Mouse (Mus musculus): ENCODE measurements around the gene Srd5a3. TPM values are rescaled to one million over a fixed set of nuclear protein-coding genes. Genes with fewer than 3 reads are reported as not detected.
"Not testable (repeated sequence)": the region's sequence is repeated elsewhere in the genome, so short reads cannot be mapped to it uniquely, and the experiment has no call there.

Srd5a3 gene
- 20.2 and 24.4 TPM in 2 replicates for polyA plus RNA-seq (2015; fragmentation: Nextera tagmentation; extraction: Ambion mirVana)

DNA sequence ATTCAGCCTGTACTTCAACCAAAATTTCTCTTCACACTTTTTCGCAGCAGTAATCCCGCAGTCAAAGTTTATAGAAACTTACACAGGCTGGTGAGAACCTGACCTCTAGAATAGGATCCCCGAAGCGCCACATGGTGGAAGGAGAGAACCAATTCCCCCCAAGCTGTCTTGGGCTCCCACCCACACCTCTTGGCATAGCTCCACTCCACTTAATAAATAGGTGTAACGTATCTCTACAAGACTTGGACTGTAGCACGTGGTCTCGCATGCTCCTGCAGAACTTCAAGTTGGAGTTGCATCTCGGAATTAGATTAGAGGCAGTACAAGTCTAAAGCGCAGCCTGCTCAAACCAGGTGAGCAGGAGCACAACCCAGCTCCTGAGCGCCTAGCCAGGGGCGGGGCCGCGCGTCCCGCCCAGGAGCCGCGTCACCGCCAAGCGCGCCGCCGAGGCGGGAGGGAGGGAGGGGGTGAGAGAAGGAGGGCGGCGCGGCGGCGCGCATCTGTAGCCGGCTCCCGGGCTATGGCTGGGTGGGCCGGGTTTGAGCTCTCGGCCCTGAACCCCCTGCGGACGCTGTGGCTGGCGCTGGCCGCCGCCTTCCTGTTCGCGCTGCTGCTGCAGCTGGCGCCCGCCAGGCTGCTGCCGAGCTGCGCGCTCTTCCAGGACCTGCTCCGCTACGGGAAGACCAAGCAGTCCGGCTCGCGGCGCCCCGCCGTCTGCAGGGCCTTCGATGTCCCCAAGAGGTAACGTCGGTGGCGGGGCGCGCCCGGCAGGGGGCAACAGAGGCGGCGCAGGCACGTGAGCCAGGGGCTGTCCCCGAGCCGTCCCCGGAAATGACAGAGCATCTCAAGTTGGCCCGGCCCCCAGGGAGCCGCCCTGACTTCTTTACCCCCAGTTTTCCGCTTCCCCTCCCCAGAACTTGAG, at the start of gene Srd5a3:
Gene Srd5a3, plus strand, starts transcription at position 464 of the 922 bp plus-strand sequence.
- Histone ChIP-seq H3K9ac (replicated peaks) (peak within 1 kb of the TSS; percentile 96), H3K9me3 (replicated peaks) (no peaks in the 10 kb centered on the region), H3K4me2 (peak within 1 kb of the TSS; percentile 73), H3K27ac (replicated peaks) (peak within 1 kb of the TSS; percentile 94), H3K4me3 (replicated peaks) (peak within 1 kb of the TSS; percentile 81), H3K27me3 (replicated peaks) (no peaks in the 10 kb centered on the region), H3K4me1 (peaks cover 18% of the 10 kb centered on the region), H3K36me3 (no peaks in the 10 kb centered on the region)
- peak; percentile 96 for ATAC-seq (ENCODE audit: low FRiP score)
- 2% methylated on average over 44 of the region's 69 CpGs for WGBS

GRCm38 (mm10) chr5:76103809-76104208, 36.3 kb upstream of the Srd5a3 start:
- WGBS = 69% methylated on average over 5 of the region's 5 CpGs

GRCm38 (mm10) chr5:76107306-76107705, 32.8 kb upstream of the Srd5a3 start:
- no peak for ATAC-seq (ENCODE audit: low FRiP score)
- Histone ChIP-seq H3K36me3 (no peaks in the 10 kb centered on the region), H3K9me3 (replicated peaks) (no peaks in the 10 kb centered on the region), H3K27ac (replicated peaks) (no peak overlapping the region), H3K4me1 (no peaks in the 10 kb centered on the region), H3K4me3 (replicated peaks) (no peak overlapping the region), H3K4me2 (no peak overlapping the region), H3K27me3 (replicated peaks) (no peaks in the 10 kb centered on the region), H3K9ac (replicated peaks) (no peak overlapping the region)
- WGBS = 87% methylated on average over 5 of the region's 5 CpGs

More at GRCm38 (mm10) chr5:76103809-76104208, 36.3 kb upstream of the Srd5a3 start:
- ATAC-seq (ENCODE audit: low FRiP score); H3K4me2 ChIP-seq; H3K27me3 ChIP-seq (replicated peaks); H3K9me3 ChIP-seq (replicated peaks); H3K9ac ChIP-seq (replicated peaks); H3K4me1 ChIP-seq; H3K4me3 ChIP-seq (replicated peaks); H3K27ac ChIP-seq (replicated peaks); H3K36me3 ChIP-seq: not testable (repeated sequence)

DNA sequence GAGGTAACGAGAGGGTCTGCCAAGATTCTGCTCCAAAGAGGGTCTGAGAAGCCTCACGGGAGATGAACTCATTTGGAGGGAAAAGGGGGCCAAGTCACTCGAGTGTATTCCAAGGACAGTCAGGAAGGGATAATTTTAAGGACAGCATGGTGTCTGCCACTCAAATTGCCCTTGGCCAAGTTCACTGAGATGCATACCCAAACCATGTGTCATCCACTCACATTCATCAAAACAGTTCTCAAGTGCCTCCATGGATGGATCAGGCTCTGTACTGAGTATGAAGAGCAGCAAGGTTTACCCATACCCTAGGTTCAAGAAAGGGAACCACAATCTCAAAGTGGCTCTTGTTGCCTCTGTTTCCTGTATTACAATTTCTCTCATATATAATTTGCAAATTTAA, 31.6 kb upstream of the Srd5a3 start:
- H3K4me2 ChIP-seq = no peak overlapping the region
- H3K36me3 ChIP-seq = no peaks in the 10 kb centered on the region
- no peaks in the 10 kb centered on the region for H3K4me1 ChIP-seq
- H3K9ac ChIP-seq (replicated peaks) = no peak overlapping the region
- no peaks in the 10 kb centered on the region for H3K27me3 ChIP-seq (replicated peaks)
- 85% methylated on average over 3 of the region's 3 CpGs for WGBS
- no peak for ATAC-seq (ENCODE audit: low FRiP score)
- no peak overlapping the region for H3K27ac ChIP-seq (replicated peaks)
- no peaks in the 10 kb centered on the region for H3K9me3 ChIP-seq (replicated peaks)
- H3K4me3 ChIP-seq (replicated peaks) = no peak overlapping the region

DNA sequence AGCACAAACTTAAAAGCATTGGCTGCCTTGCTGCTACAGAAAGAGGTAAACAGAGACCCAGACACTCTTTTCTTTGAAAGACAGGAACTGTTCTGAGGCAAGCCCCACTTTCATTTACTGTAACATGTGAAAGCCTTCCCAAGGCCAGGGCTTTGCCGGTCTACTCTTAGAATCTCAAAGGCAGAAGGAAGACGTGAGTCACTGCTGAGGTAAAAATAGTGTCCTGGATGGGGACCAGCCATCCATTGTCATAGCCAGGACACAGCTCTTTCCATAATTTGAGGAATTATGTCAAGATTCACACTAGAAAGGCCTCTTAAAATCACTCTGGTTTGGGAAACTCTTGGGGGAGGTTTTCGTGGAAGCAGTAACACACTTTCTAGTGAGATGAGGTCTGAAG, 28.9 kb upstream of the Srd5a3 start:
- Histone ChIP-seq H3K27me3 (replicated peaks) (no peaks in the 10 kb centered on the region), H3K4me2 (no peak overlapping the region), H3K9ac (replicated peaks) (no peak overlapping the region), H3K36me3 (no peaks in the 10 kb centered on the region), H3K9me3 (replicated peaks) (no peaks in the 10 kb centered on the region), H3K4me3 (replicated peaks) (no peak overlapping the region), H3K27ac (replicated peaks) (no peak overlapping the region), H3K4me1 (no peaks in the 10 kb centered on the region)
- 89% methylated on average over 3 of the region's 3 CpGs for WGBS
- ATAC-seq (ENCODE audit: low FRiP score) = no peak

DNA sequence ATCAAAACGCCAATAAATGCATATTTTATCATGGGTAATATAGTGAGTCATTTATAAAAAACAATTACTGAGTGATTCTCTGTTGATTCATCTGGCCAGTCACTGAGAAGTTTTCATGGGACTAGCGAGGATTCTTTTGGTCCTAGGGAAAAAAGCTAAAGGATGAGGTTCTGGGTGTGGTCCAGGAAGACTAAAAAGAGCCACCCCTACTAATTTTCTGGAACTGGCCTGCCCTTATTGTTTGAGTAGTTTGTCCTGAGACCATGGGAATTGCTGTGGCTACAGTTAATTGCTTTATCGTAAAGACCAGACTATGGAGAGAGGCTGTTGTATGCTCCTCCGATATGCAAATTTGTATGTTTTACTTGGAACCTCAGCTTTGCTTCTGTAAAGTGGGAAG, 28.1 kb upstream of the Srd5a3 start:
- Histone ChIP-seq H3K4me3 (replicated peaks) (no peak overlapping the region), H3K9me3 (replicated peaks) (no peaks in the 10 kb centered on the region), H3K27ac (replicated peaks) (no peak overlapping the region), H3K4me1 (no peaks in the 10 kb centered on the region), H3K27me3 (replicated peaks) (no peaks in the 10 kb centered on the region), H3K9ac (replicated peaks) (no peak overlapping the region), H3K36me3 (no peaks in the 10 kb centered on the region), H3K4me2 (no peak overlapping the region)
- no peak for ATAC-seq (ENCODE audit: low FRiP score)
- WGBS = 83% methylated on average over 4 of the region's 4 CpGs

GRCm38 (mm10) chr5:76115436-76116041, 24.5 kb upstream of the Srd5a3 start:
- Histone ChIP-seq H3K4me1 (no peaks in the 10 kb centered on the region), H3K9me3 (replicated peaks) (no peaks in the 10 kb centered on the region), H3K9ac (replicated peaks) (no peak overlapping the region), H3K4me2 (no peak overlapping the region), H3K4me3 (replicated peaks) (no peak overlapping the region), H3K36me3 (no peaks in the 10 kb centered on the region), H3K27ac (replicated peaks) (no peak overlapping the region), H3K27me3 (replicated peaks) (no peaks in the 10 kb centered on the region)
- ATAC-seq (ENCODE audit: low FRiP score) = no peak
- WGBS = 82% methylated on average over 8 of the region's 8 CpGs

GRCm38 (mm10) chr5:76118441-76118840, 21.6 kb upstream of the Srd5a3 start:
- H3K4me1 ChIP-seq = no peaks in the 10 kb centered on the region
- no peak for ATAC-seq (ENCODE audit: low FRiP score)
- no peak overlapping the region for H3K9ac ChIP-seq (replicated peaks)
- no peak overlapping the region for H3K4me2 ChIP-seq
- no peak overlapping the region for H3K27ac ChIP-seq (replicated peaks)
- no peaks in the 10 kb centered on the region for H3K36me3 ChIP-seq
- 39% methylated on average over 7 of the region's 7 CpGs for WGBS
- no peaks in the 10 kb centered on the region for H3K27me3 ChIP-seq (replicated peaks)
- H3K4me3 ChIP-seq (replicated peaks) = no peak overlapping the region
- H3K9me3 ChIP-seq (replicated peaks) = no peaks in the 10 kb centered on the region

GRCm38 (mm10) chr5:76120634-76121033, 19.4 kb upstream of the Srd5a3 start:
- no peaks in the 10 kb centered on the region for H3K36me3 ChIP-seq
- no peak for ATAC-seq (ENCODE audit: low FRiP score)

DNA sequence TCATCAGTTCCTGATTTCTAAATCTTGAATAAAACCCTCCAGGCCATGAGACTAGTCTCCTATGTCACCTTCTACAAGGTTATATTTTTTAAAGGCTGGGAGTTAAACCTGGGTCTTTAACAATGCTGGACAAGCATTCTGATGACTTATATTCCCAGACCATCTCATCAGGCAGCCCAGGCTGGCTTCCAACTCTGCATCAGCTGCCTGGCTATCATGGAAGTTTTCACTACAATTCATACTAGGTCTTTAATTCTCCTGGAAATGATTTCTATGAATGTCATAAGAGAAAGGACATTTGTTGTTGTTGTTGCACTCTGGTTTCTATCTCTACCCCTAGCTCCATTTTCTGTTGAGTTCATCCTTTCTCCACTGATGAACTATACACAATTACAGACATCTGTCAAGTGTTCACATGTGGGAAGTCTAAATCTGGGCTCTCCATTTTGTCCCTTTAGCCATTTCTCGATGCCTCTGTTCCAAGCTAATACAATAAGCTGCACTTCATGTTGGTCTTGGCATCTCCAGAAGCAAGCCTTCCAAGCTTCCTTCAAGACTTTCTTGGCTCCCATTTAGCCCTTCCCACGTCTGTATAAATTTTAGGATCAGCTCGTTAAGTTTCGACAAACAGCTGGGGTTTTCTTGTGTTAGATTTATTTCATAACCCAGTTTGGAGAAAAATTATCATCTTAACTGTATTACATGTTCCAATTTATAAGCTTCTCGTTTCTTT, 12.3 kb upstream of the Srd5a3 start:
- H3K4me1 ChIP-seq = no peaks in the 10 kb centered on the region
- 87% methylated on average over 5 of the region's 5 CpGs for WGBS
- H3K27ac ChIP-seq (replicated peaks) = no peak overlapping the region
- H3K27me3 ChIP-seq (replicated peaks) = no peaks in the 10 kb centered on the region
- H3K4me2 ChIP-seq = no peak overlapping the region
- no peaks in the 10 kb centered on the region; the same call in 1 of the 2 replicates for H3K9me3 ChIP-seq (replicated peaks)
- no peak overlapping the region for H3K9ac ChIP-seq (replicated peaks)
- H3K36me3 ChIP-seq = no peaks in the 10 kb centered on the region
- H3K4me3 ChIP-seq (replicated peaks) = no peak overlapping the region
- ATAC-seq (ENCODE audit: low FRiP score) = no peak

More at GRCm38 (mm10) chr5:76120634-76121033, 19.4 kb upstream of the Srd5a3 start:
- Histone ChIP-seq H3K27ac (replicated peaks) (no peak overlapping the region), H3K9me3 (replicated peaks) (no peaks in the 10 kb centered on the region; the same call in 1 of the 2 replicates), H3K4me2 (no peak overlapping the region), H3K27me3 (replicated peaks) (no peaks in the 10 kb centered on the region), H3K9ac (replicated peaks) (no peak overlapping the region), H3K4me3 (replicated peaks) (no peak overlapping the region), H3K4me1 (no peaks in the 10 kb centered on the region)
- 79% methylated on average over 5 of the region's 5 CpGs for WGBS

- H3K4me1 ChIP-seq = no peaks in the 10 kb centered on the region
- H3K27ac ChIP-seq (replicated peaks) = no peak overlapping the region
- WGBS = 47% methylated on average over 2 of the region's 2 CpGs
- H3K9me3 ChIP-seq (replicated peaks) = no peaks in the 10 kb centered on the region
- no peaks in the 10 kb centered on the region for H3K36me3 ChIP-seq
- no peak overlapping the region for H3K4me3 ChIP-seq (replicated peaks)
- H3K27me3 ChIP-seq (replicated peaks) = no peaks in the 10 kb centered on the region
- no peak overlapping the region for H3K4me2 ChIP-seq
- H3K9ac ChIP-seq (replicated peaks) = no peak overlapping the region
- ATAC-seq (ENCODE audit: low FRiP score) = no peak
Observed at GRCm38 (mm10) chr5:76130292-76130691, 9.8 kb upstream of the Srd5a3 start.
